Mouse (Mus musculus): ENCODE data around the gene Tle6. TPM values are rescaled to one million over a fixed set of nuclear protein-coding genes. Genes with fewer than 3 reads are reported as not detected.

Gene Tle6
- polyA plus RNA-seq, 1 experiment from 2014 or later, result 30.1 TPM

GRCm38 (mm10) chr10:81605974-81606751 is 5.3 kb upstream of the Tle6 start, which contains the start of gene BC025920:
Gene BC025920 (plus strand): TSS chr10:81606270.
- ATAC-seq (ENCODE audit: low read depth), result peak; percentile 90
- H3K4me2 ChIP-seq (ENCODE audit: low read depth, low read length), result peak within 1 kb of the TSS; percentile 69
- H3K9ac ChIP-seq (ENCODE audit: low read length), result peak within 1 kb of the TSS; percentile 66
- peak within 1 kb of the TSS; percentile 58 for H3K4me3 ChIP-seq (ENCODE audit: low read length)
- H3K9me3 ChIP-seq (ENCODE audit: control insufficient read depth, low read length), result no peaks in the 10 kb centered on the region
- no peaks in the 10 kb centered on the region for H3K36me3 ChIP-seq (ENCODE audit: control insufficient read depth, insufficient read depth, low read length)
- under 1% methylated on average over 39 of the region's 39 CpGs for WGBS
- H3K27me3 ChIP-seq (ENCODE audit: control insufficient read depth, insufficient read depth, low read depth, low read length), result no peaks in the 10 kb centered on the region
- H3K27ac ChIP-seq (ENCODE audit: low read length), result peak within 1 kb of the TSS; percentile 91
- H3K4me1 ChIP-seq (replicated peaks; ENCODE audit: control insufficient read depth, insufficient read depth, low read length), result peaks cover 19% of the 10 kb centered on the region

- WGBS, result 2% methylated on average over 14 of the region's 14 CpGs
- H3K27me3 ChIP-seq (ENCODE audit: control insufficient read depth, insufficient read depth, low read depth, low read length), result no peaks in the 10 kb centered on the region
- 0 out of 2 replicates have a peak, but pooled peaks have one; percentile 3 for ATAC-seq (ENCODE audit: low read depth)
- no peaks in the 10 kb centered on the region for H3K9me3 ChIP-seq (ENCODE audit: control insufficient read depth, low read length)
- H3K36me3 ChIP-seq (ENCODE audit: control insufficient read depth, insufficient read depth, low read length), result no peaks in the 10 kb centered on the region
- H3K4me3 ChIP-seq (ENCODE audit: low read length), result peak overlapping the region; percentile 53
- H3K27ac ChIP-seq (ENCODE audit: low read length), result peak overlapping the region; percentile 91
- H3K4me1 ChIP-seq (replicated peaks; ENCODE audit: control insufficient read depth, insufficient read depth, low read length), result peaks cover 21% of the 10 kb centered on the region
- H3K4me2 ChIP-seq (ENCODE audit: low read depth, low read length), result peak overlapping the region; percentile 67
- H3K9ac ChIP-seq (ENCODE audit: low read length), result peak overlapping the region; percentile 66
Measured at GRCm38 (mm10) chr10:81605666-81605973, 4.7 kb upstream of the Tle6 start.

GRCm38 (mm10) chr10:81604968-81605665 is 4.2 kb upstream of the Tle6 start:
- Histone ChIP-seq H3K27me3 (ENCODE audit: control insufficient read depth, insufficient read depth, low read depth, low read length) (no peaks in the 10 kb centered on the region), H3K4me3 (ENCODE audit: low read length) (peak overlapping the region; percentile 53), H3K9me3 (ENCODE audit: control insufficient read depth, low read length) (no peaks in the 10 kb centered on the region), H3K27ac (ENCODE audit: low read length) (peak overlapping the region; percentile 91), H3K9ac (ENCODE audit: low read length) (peak overlapping the region; percentile 66), H3K4me2 (ENCODE audit: low read depth, low read length) (peak overlapping the region; percentile 67), H3K4me1 (replicated peaks; ENCODE audit: control insufficient read depth, insufficient read depth, low read length) (peaks cover 24% of the 10 kb centered on the region), H3K36me3 (ENCODE audit: control insufficient read depth, insufficient read depth, low read length) (no peaks in the 10 kb centered on the region)
- 18% methylated on average over 29 of the region's 29 CpGs for WGBS
- peak; percentile 50 for ATAC-seq (ENCODE audit: low read depth)

- Histone ChIP-seq H3K27me3 (ENCODE audit: control insufficient read depth, insufficient read depth, low read depth, low read length) (no peaks in the 10 kb centered on the region), H3K4me2 (ENCODE audit: low read depth, low read length) (peak overlapping the region; percentile 35), H3K9ac (ENCODE audit: low read length) (peak overlapping the region; percentile 56), H3K36me3 (ENCODE audit: control insufficient read depth, insufficient read depth, low read length) (no peaks in the 10 kb centered on the region), H3K4me3 (ENCODE audit: low read length) (peak overlapping the region; percentile 0; the same call in 1 of the 2 replicates), H3K4me1 (replicated peaks; ENCODE audit: control insufficient read depth, insufficient read depth, low read length) (peaks cover 31% of the 10 kb centered on the region), H3K27ac (ENCODE audit: low read length) (no peak overlapping the region), H3K9me3 (ENCODE audit: control insufficient read depth, low read length) (no peaks in the 10 kb centered on the region)
- 78% methylated on average over 12 of the region's 12 CpGs for WGBS
- ATAC-seq (ENCODE audit: low read depth), result 0 out of 2 replicates have a peak, but pooled peaks have one; percentile 0
Measured at GRCm38 (mm10) chr10:81604019-81604967, 3.4 kb upstream of the Tle6 start.

- Histone ChIP-seq H3K36me3 (ENCODE audit: control insufficient read depth, insufficient read depth, low read length) (no peaks in the 10 kb centered on the region), H3K4me3 (ENCODE audit: low read length) (no peak overlapping the region), H3K9me3 (ENCODE audit: control insufficient read depth, low read length) (no peaks in the 10 kb centered on the region), H3K4me1 (replicated peaks; ENCODE audit: control insufficient read depth, insufficient read depth, low read length) (peaks cover 35% of the 10 kb centered on the region), H3K27ac (ENCODE audit: low read length) (0 out of 2 replicates have a peak overlapping the region, but pooled peaks have one; percentile 10), H3K4me2 (ENCODE audit: low read depth, low read length) (no peak overlapping the region), H3K9ac (ENCODE audit: low read length) (no peak overlapping the region), H3K27me3 (ENCODE audit: control insufficient read depth, insufficient read depth, low read depth, low read length) (no peaks in the 10 kb centered on the region)
- 11% methylated on average over 4 of the region's 4 CpGs for WGBS
- ATAC-seq (ENCODE audit: low read depth), result no peak
Measured at GRCm38 (mm10) chr10:81602741-81603151, 1.9 kb upstream of the Tle6 start.

GRCm38 (mm10) chr10:81601396-81601905 is 578 bp upstream of the Tle6 start:
- Histone ChIP-seq H3K27me3 (ENCODE audit: control insufficient read depth, insufficient read depth, low read depth, low read length) (no peaks in the 10 kb centered on the region), H3K27ac (ENCODE audit: low read length) (peak overlapping the region; percentile 48), H3K4me3 (ENCODE audit: low read length) (0 out of 2 replicates have a peak overlapping the region, but pooled peaks have one; percentile 16), H3K9me3 (ENCODE audit: control insufficient read depth, low read length) (no peaks in the 10 kb centered on the region), H3K4me2 (ENCODE audit: low read depth, low read length) (peak overlapping the region; percentile 60), H3K9ac (ENCODE audit: low read length) (peak overlapping the region; percentile 41), H3K36me3 (ENCODE audit: control insufficient read depth, insufficient read depth, low read length) (no peaks in the 10 kb centered on the region), H3K4me1 (replicated peaks; ENCODE audit: control insufficient read depth, insufficient read depth, low read length) (peaks cover 44% of the 10 kb centered on the region)
- 22% methylated on average over 7 of the region's 7 CpGs for WGBS
- no peak for ATAC-seq (ENCODE audit: low read depth)

GRCm38 (mm10) chr10:81600096-81600495 is 777 bp downstream of the Tle6 start:
- no peak for ATAC-seq (ENCODE audit: low read depth)
- Histone ChIP-seq H3K9me3 (ENCODE audit: control insufficient read depth, low read length) (no peaks in the 10 kb centered on the region), H3K36me3 (ENCODE audit: control insufficient read depth, insufficient read depth, low read length) (no peaks in the 10 kb centered on the region), H3K27ac (ENCODE audit: low read length) (peak overlapping the region; percentile 63), H3K4me2 (ENCODE audit: low read depth, low read length) (no peak overlapping the region), H3K4me3 (ENCODE audit: low read length) (no peak overlapping the region), H3K4me1 (replicated peaks; ENCODE audit: control insufficient read depth, insufficient read depth, low read length) (peaks cover 56% of the 10 kb centered on the region), H3K9ac (ENCODE audit: low read length) (no peak overlapping the region), H3K27me3 (ENCODE audit: control insufficient read depth, insufficient read depth, low read depth, low read length) (peaks cover 3% of the 10 kb centered on the region; the same call in 1 of the 2 replicates)
- 54% methylated on average over 10 of the region's 10 CpGs for WGBS

GRCm38 (mm10) chr10:81599630-81600029 is 1.2 kb downstream of the Tle6 start:
- ATAC-seq (ENCODE audit: low read depth), result no peak
- 62% methylated on average over 4 of the region's 5 CpGs for WGBS
- Histone ChIP-seq H3K9ac (ENCODE audit: low read length) (no peak overlapping the region), H3K36me3 (ENCODE audit: control insufficient read depth, insufficient read depth, low read length) (no peaks in the 10 kb centered on the region), H3K9me3 (ENCODE audit: control insufficient read depth, low read length) (no peaks in the 10 kb centered on the region), H3K4me3 (ENCODE audit: low read length) (no peak overlapping the region), H3K27ac (ENCODE audit: low read length) (no peak overlapping the region; the same call in 1 of the 2 replicates), H3K4me2 (ENCODE audit: low read depth, low read length) (no peak overlapping the region), H3K4me1 (replicated peaks; ENCODE audit: control insufficient read depth, insufficient read depth, low read length) (peaks cover 56% of the 10 kb centered on the region), H3K27me3 (ENCODE audit: control insufficient read depth, insufficient read depth, low read depth, low read length) (peaks cover 3% of the 10 kb centered on the region; the same call in 1 of the 2 replicates)
